Mouse (Mus musculus) MEL-GATA-1-ER (cell line): ENCODE data around the gene Lrp6.
A peak's percentile ranks its signal among the peaks of the same experiment; 100 is the strongest.

Experiments used
- DNase-seq: peaks from one replicate; pipeline ENCODE4 v3.0.0-alpha.2; 2012; ENCODE audit warnings: low read depth; ENCODE audit errors: extremely low read depth

The Lrp6 gene

DNA sequence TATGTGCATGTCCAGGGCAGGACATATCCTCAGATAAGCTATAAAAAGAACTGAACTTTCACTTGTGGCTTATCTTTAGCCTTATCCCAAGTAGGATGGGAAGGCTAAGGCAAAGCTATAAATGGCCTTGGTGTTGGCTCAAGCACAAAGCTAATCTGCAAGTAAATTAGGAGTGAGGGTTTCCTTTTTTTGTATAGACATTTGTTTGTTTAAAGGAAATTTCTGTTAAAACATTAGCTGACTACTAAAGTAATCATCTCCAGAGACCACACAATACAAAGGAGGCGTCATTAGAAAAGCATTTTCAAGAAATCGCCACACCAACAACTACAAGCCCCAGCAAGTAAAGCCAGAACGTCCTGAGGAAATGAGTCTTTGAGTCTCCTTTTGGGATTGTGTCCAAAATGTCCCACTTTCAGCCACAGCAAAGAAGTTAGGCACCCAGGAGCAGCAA lies 8.6 kb upstream of the Lrp6 start:
- DNase-seq: no peak

DNA sequence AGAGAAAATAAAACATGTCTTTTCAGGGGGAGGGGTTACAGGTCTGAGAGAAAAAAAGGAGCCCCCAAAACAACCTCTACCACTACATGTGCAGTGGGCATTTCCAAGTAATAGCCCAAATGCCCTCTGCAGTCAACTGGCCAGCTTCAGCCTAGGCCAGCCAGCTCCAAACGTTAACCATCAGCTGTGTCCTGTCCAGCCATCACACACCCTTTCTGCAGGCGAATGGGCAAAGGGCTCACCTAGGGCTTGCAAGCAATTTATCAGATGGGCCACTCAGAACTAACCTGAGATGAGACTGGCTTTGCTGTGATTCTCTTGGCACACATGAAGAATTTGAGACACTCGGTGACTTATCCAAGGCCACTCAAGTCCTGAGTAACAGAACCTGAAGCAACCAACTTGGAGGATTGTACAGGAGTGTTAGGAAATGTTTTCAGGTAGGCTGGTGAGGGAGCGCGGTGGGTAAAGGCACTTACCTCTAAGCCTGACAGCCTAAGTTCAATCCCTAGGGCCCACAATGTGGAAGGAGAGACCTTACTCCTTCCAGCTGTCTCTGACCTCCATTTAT lies 1.3 kb upstream of the Lrp6 start:
- no peak for DNase-seq

DNA sequence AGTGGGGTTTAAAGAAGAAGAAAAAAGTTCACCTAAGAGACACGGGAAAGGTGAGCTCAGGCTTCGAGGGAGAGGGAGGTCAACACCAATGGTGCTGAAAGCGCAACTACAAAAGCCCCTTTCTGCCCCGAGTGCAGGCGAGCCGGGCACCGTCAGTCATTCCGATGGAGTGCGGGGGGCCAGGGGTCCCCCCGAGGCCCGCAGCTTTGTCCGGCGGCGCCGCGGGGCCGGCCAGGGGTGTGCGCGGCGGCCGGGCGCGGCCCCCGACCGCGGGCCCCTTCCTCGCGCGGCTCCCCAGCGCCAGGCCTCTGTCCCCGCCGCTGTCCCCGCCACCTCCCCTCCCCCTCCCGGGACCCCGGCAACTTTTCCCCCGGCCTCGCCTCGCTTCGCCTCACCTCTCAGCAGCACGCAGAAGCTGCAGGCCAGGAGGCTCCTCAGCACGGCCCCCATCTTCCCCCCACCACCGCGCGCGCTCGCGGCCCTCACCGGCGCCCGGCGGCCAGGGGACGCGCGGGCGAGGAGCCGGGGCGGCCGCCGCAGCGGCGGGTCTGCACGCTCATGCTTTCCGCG lies 432 bp downstream of the Lrp6 start:
- no peak for DNase-seq

GRCm38 (mm10) chr6:134565606-134566247 lies 1.0 kb downstream of the Lrp6 start:
- DNase-seq: no peak

- no peak for DNase-seq
Measured at GRCm38 (mm10) chr6:134564539-134564938, 2.2 kb downstream of the Lrp6 start.

- DNase-seq: no peak
Measured at GRCm38 (mm10) chr6:134559635-134560034, 7.1 kb downstream of the Lrp6 start.

DNA sequence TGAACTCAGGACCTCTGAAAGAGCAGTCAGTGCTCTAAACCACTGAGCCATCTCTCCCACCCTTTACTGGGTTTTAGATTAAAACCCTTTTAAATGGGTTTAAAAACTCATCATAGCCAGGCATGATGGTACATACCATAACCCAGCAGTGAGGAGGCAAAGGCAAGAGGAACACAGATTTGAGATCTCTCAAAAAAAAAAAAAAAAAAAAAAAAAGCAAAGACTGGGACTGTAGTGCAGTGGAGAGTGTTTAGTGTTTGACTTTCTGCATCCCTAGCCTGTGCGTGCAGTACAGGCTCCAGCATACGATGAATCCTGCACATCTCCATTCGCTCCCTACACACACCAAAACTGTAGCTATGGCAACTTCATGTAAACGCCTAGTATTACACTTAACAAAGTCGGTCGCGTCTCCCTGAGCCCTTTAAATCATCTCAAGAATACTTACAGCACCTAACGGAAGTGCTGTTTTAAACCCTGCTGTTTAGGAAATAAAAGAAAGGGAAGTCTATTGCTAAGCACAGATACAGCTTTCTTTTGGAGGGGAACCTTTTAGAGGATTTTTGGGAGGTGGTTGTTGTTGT lies 8.1 kb downstream of the Lrp6 start:
- no peak for DNase-seq

- no peak for DNase-seq
Measured at GRCm38 (mm10) chr6:134557043-134557442, 9.7 kb downstream of the Lrp6 start.

DNA sequence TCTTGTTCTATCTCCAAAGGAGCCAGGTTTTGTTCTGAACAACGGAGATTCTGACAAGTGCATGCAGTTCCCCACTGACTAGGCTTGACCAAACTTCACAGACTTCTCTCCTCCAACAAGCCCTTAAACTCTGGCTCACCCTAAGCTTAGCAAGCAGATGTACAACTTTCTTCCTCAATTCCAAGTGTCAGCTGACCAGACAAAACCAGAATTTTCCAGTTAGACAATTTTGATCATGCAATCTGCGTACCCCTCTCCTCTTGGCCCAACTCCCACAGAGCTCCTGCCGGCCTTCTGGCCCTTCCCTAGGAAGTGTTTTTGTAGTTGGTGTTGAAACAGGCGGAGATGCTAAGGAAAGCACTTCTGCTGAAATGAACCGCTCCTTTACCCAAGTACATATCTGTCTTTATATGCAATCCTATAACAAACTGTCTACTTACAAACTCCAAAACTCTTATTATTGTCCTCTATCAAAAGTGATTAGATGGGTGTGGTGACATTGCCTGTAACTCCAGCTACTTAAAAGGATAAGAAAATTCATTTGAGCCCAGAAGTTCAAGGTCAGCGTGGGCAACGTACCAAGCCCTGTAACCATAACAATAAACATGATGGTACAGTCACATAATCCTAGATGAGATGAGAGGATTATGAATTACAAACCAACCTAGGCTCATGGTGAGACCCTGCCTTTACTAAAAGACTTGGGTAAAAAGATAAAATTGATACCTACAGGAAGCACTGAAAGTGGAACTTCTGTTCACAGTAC lies 10.4 kb downstream of the Lrp6 start:
- no peak for DNase-seq

GRCm38 (mm10) chr6:134555178-134555577 lies 11.6 kb downstream of the Lrp6 start:
- no peak for DNase-seq

DNA sequence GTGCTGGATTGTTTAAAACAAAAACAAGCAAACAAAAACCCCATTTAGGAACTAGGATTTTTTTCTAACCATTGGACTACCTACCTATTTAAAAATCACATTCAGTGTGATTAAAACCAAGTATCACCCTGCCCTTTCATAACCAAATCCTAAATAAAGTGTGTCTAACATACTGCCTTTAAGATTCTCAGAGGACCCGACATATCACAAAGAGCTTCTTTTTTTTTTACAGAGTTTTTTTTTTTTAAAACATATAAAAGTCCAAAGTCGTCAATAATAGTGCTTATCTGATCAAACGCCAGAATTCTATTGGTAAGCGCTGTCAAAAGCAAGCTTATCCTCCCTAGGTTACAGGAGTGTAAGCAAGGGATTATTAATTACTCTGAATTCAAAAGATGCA lies 12.5 kb downstream of the Lrp6 start:
- DNase-seq: no peak

DNA sequence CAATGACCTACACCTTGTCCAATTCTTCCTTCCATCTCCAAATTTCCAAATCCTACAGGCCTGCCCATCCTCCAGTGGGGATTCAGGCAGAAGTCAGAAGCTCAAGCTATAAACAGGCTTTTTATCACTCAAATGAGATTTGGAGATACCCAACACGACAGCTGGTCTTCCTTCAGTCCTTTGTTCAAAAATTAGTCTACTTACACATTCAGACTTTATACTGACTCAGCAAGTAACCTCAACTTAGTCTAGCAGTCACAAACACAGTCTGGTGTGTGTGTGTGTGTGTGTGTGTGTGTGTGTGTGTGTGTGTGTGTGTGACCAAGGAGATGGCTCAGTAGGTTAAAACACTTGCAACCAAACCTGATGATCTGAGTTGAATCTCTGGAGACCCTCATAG lies 15.8 kb downstream of the Lrp6 start:
- no peak for DNase-seq

- DNase-seq: no peak
Measured at GRCm38 (mm10) chr6:134550396-134550795, 16.4 kb downstream of the Lrp6 start.

DNA sequence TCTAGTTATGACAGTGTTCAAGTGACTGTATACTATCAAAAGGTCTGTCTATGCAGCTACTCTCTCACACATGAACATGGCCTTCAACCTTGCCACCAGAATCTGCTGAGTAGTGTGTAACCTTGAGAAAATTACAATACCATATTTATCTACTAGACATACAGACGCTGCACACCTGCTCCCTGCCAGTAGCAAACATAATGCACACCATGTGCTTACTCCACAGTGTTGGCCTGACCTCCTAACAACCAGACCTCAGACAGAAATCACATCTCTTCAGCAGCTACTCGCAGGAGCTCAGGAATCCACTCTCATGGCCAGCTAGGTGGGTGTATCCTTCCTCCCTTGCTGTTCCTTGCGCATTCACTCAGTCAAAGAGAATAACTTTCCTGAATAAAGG lies 21.9 kb downstream of the Lrp6 start:
- DNase-seq: no peak

- no peak for DNase-seq
Measured at GRCm38 (mm10) chr6:134544093-134544492, 22.7 kb downstream of the Lrp6 start.

DNA sequence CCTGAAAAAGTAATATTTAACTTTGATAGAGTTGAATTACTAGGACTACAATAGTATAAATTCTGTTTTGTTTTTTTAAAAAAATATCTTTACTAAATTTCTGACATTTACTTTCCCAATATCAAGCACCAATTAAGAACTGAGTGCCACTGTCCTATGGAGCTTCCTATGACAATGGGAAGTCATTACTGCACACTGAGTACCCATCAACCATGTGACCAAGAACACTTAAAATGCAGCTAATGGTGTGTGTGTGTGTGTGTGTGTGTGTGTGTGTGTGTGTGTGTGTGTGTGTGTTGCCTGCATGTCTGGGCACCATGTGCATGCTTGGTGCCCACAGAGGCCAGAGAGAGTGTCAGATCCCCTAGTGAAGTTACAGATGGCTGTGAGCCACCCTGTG lies 23.2 kb downstream of the Lrp6 start:
- no peak for DNase-seq

DNA sequence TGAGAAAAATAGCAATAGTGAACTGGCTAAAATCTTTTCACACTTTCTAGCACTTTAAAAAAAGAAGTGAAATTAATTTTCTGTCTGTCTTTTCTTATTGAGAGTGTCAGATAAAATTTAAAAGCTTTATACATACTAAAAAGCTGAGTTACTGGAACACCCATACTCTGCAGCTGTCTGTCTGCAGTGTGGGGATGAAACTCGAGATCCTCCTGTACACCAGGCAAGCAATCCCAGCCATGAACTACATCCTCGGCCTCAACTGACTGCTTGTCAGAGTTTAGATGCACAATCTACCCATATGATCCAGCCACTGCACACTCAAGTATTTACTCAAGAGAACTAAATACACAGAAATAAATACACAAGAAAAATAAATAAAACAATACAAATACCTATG lies 24.4 kb downstream of the Lrp6 start:
- no peak for DNase-seq

DNA sequence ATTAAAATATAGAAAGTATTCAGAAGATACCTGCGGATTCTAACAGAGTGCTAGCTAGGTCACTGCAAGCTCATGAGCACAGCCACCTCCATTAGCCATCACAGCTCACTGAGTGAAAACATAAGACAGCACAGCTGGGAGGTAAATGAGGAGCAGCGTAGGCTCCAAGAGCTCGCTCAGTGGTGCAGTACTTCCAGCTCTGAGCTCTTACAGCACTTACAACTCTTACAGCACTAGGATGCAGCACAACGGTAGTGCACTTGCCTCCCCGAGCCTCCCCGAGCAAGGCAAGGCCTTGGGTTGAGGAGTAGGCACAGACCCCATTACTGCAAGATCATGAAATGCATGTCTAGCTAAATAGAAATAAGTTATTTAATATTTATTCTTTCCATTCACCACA lies 26.6 kb downstream of the Lrp6 start:
- DNase-seq: no peak

DNA sequence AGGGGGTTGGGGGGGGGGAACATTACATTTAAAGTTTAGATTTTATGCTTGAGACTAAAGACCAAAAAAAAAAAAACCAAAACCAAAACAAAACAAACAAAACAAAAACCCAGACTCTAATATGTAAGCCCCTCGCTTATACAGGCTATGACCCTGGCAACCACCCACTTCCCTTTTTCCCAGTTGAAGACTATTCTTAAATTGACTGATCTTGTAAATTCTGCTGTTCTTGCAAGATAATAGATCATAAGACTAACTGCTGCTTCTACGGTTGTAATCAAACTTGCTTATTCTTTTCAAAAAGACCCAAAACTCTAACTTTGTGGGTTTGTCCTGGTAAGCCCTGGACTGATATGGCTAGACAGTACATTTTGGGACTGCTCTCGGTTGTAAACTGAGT lies 27.3 kb downstream of the Lrp6 start:
- peak; percentile 93 for DNase-seq

DNA sequence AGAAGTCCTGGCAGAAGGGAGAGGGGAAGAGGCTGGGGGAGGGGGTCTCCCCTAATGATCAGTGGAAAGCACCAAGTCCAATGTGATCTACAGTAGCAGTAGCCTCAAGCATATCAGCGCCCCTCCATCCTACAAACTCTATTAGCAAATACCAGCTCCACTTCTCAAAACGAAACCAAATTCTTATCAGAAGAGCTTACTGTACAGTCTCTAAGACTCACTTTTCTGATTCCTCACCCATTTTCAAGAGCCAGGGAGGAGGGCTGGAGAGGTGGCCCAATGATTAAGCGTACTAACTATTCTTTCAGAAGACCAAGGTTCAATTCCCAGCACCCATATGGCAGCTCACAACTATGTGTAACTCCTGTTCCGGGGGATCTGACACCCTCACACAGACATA lies 28.0 kb downstream of the Lrp6 start:
- DNase-seq: peak; percentile 46

DNA sequence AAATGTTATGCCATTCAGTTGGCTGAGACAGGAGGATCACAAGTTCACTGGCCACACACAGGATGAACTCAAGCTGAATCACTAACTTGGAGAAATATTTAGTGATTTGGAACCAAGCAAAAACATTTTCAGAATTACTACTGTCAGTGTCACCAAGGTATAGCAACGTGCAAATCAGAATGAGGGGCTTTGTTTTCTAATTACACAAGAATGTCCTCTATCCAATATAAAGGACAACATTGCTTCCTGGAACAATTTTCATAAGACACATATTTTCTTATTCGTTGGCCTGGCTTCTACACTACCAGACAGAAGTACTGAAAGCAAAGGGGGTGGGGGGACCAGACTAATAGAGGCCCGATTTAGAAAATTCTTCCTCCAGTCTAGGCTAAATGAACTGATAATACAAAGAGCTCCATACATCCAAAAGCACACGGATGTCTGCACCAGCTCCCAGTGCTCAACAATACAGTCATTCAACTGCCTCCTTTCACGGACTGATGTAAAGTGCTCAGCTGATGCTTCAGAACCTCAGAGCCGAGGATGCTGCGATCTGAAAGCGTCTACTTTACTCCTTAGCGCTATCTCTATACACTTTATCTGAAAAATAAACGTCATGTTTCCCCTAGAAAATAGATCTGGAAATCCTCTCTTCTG lies 29.2 kb downstream of the Lrp6 start:
- no peak for DNase-seq

DNA sequence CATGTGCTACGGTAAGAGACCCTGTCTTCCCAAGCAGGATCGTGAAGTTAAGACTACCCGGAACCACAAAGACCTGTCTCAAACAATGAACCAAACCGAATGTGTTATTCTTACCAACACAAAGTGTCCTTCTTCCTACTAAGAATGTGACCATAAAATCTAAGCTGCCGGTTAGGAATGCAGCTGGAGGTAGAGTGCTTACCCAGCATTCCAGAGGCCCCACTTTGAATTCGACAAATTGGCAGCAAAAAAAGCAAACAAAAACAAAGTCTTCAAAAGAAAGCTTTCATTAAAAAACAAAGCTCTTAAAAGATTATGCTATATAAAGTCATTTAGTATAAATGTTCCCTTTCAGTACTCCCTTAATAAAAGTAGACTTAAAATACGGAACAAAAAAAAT lies 31.6 kb downstream of the Lrp6 start:
- no peak for DNase-seq
